Mouse (Mus musculus) kidney, adult 2 months (tissue): ENCODE measurements around the gene Gm5426. TPM values are rescaled to one million over a fixed set of nuclear protein-coding genes. Genes with fewer than 3 reads are reported as not detected.
"Not testable (repeated sequence)": the region's sequence is repeated elsewhere in the genome, so short reads cannot be mapped to it uniquely, and the experiment has no call there.

Source experiments
- DNase-seq: peaks from one replicate; pipeline ENCODE4 v3.0.0; 2021
- H3K27ac ChIP-seq: fragments of 200-500 bp; 2 replicates; pipeline ENCODE4 v1.5.1; 2012; ENCODE audit warnings: low read depth, low read length, control low read depth, inconsistent platforms; ENCODE audit not compliant: insufficient read depth
- H3K27me3 ChIP-seq: fragments of 200-500 bp; replicated peaks from 2 replicates; pipeline ENCODE4 v1.6.1; 2012; ENCODE audit warnings: mild to moderate bottlenecking, moderate library complexity, low read length, inconsistent platforms; ENCODE audit not compliant: control insufficient read depth, insufficient read depth
- H3K36me3 ChIP-seq: fragments of 200-500 bp; 2 replicates; pipeline ENCODE4 v1.6.1; 2012; ENCODE audit warnings: mild to moderate bottlenecking, moderate library complexity, low read length, inconsistent platforms; ENCODE audit not compliant: control insufficient read depth, insufficient read depth
- H3K4me1 ChIP-seq: fragments of 200-500 bp; 2 replicates; pipeline ENCODE4 v1.6.1; 2011; ENCODE audit warnings: low read length; ENCODE audit not compliant: control insufficient read depth, insufficient read depth
- H3K4me3 ChIP-seq: fragments of 200-500 bp; 2 replicates; pipeline ENCODE4 v1.5.1; 2011; ENCODE audit warnings: mild to moderate bottlenecking, low read depth, low read length, control low read depth; ENCODE audit not compliant: insufficient read depth
- CTCF ChIP-seq: fragments of 200-500 bp; conservative IDR thresholded peaks from 2 replicates; pipeline ENCODE4 v1.5.1; 2011; ENCODE audit warnings: low read depth, mild to moderate bottlenecking, control low read depth, low read length, moderate library complexity, mixed read lengths; ENCODE audit not compliant: insufficient read depth, insufficient read length
- POLR2A ChIP-seq: fragments of 200-500 bp; IDR thresholded peaks from one replicate; pipeline ENCODE4 v1.6.1; 2011; ENCODE audit warnings: low read depth, low read length, control low read depth
- WGBS: fragments of 180-500 bp; shearing (Covaris S2); methylation state at CpG from one replicate; pipeline ENCODE4 v1.1.7; 2018; 5-methylcytosine and 5-hydroxymethylcytosine counted together
- polyA plus RNA-seq: library from polyadenylated mRNA; depleted of rRNA; stranded (reverse); fragments of >200 nt; gene quantifications from 2 replicates; pipeline ENCODE4 v1.2.3, GENCODE M21; 2012; rRNA removed

Gene Gm5426
- not detected in 2 replicates for polyA plus RNA-seq

DNA sequence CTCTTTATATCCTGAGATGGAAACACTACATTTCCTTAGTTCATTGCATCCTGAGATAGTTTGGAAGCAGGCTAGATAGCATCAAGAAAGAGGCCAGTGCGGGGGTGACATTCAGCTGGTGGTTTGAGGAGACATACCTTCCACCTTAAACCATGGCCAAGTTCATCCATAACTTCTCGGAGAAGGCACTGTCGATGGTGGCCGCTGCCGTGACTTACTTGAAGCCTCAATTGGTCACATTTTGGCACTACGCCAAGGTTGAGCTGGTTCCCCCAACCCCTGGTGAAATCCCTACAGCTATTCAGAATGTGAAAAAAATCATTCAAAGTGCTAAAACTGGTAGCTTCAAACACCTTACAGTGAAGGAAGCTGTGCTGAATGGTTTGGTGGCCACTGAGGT lies at the start of gene Gm5426:
Gene Gm5426 (plus strand): TSS at position 153 of the 400 bp plus-strand sequence.
- H3K36me3 ChIP-seq, H3K27me3 ChIP-seq, DNase-seq, H3K27ac ChIP-seq, H3K4me3 ChIP-seq, H3K4me1 ChIP-seq: not testable (repeated sequence)
- 91% methylated on average over 6 of the region's 6 CpGs for WGBS

DNA sequence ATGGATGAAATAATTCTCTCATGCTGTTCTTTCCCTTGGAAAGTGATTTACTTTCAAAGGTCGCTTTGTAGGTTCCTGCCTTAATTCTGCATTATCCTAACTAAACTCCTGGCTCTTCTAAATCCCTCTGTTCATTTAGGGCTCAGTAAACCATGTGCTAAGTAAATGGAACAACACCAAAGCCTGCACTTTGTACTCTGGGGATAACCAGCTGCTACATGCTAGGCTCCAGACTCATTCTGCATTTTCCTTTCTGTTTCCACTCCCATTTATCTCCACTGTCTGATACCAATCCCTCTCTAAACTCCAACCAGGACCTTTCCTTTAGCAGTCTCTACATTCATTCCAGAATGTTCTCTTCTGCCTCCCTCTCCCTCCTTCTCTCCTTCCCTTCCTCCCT lies 46.7 kb upstream of the Gm5426 start:
- no peaks in the 10 kb centered on the region for H3K36me3 ChIP-seq
- TF ChIP-seq POLR2A (no peak), CTCF (no peak)

DNA sequence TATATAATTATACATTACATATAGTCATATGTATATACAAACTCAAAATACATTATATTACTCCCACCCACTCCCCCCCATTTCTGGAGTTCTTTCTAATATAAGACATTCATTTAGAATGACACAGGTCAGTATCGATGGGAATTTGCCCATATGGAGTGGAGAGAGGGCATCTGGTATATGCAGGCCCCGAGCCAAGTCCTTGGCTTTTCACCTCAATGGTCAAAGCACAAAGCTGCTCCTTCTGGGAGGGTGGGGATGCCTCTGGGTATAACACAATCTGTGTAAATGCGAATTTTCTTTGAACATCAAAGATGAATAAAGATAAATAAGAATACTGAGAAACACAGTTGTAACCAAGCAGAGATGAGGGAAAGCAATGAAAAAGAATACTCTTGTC lies 46.0 kb upstream of the Gm5426 start:
- no peak overlapping the region for H3K27ac ChIP-seq
- WGBS = 90% methylated on average over 3 of the region's 3 CpGs
- no peak for DNase-seq
- TF ChIP-seq POLR2A (no peak), CTCF (no peak)
- no peaks in the 10 kb centered on the region for H3K27me3 ChIP-seq
- H3K4me3 ChIP-seq = no peak overlapping the region
- no peaks in the 10 kb centered on the region for H3K36me3 ChIP-seq
- no peaks in the 10 kb centered on the region for H3K4me1 ChIP-seq

More for the DNA sequence above, 46.7 kb upstream of the Gm5426 start:
- Histone ChIP-seq H3K4me1 (no peaks in the 10 kb centered on the region), H3K27ac (no peak overlapping the region), H3K4me3 (no peak overlapping the region), H3K27me3 (no peaks in the 10 kb centered on the region)
- 75% methylated on average over 1 of the region's 1 CpGs for WGBS
- DNase-seq = no peak

DNA sequence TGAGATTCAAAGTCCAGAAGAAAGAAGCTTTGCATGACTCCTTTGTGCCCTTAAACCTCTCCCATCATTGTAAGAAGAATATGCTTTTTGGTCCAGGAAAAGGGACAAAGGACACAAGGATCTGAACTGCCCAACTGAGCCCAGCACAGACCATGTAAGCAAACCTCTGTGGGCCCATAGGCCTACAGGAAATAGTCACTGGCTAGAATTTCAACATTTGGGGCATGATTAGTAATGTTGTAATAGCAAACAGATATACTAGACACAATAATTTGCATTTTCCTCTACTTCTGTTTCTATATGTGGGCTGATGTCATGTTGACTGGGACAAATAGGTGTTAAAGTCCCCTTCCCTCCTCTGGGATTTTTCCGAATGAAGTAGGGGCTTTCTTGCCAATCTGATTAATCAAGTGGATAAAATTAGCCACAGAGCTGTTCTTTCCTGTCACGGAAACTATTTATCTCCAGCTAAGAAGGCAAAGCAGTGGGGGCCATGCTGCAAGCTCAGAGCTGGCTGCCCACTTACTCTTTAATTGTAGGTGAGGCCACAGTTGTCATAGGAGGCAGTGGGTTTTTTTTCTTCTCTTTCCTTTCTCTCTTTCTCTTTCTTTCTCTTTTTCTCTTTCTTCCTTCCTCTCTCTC lies 42.4 kb upstream of the Gm5426 start:
- TF ChIP-seq CTCF (no peak), POLR2A (no peak)
- no peak overlapping the region for H3K27ac ChIP-seq
- 43% methylated on average over 2 of the region's 2 CpGs for WGBS
- no peaks in the 10 kb centered on the region for H3K4me1 ChIP-seq
- H3K36me3 ChIP-seq = no peaks in the 10 kb centered on the region
- no peak for DNase-seq
- H3K27me3 ChIP-seq = no peaks in the 10 kb centered on the region
- no peak overlapping the region for H3K4me3 ChIP-seq

DNA sequence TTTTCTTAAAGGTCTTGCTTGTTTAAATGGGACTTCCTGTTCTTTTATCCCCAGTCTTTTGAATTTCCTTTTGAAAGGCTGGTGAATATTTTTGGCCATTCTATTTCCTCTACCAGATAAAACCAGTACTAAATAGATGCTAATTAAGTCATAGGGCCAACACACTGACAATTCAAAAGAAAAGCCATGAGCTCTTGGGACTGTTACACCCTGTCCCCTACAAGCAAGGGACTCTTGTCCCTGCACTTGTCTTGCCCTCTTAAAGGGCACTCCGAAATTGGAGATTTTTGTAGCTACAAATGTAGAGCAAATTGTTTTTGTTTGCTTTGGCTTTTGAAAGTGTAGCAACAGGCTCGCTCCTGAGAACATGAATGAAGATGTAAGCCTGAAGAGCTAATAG lies 41.8 kb upstream of the Gm5426 start:
- no peaks in the 10 kb centered on the region for H3K4me1 ChIP-seq
- no peak overlapping the region for H3K4me3 ChIP-seq
- H3K36me3 ChIP-seq = no peaks in the 10 kb centered on the region
- no peaks in the 10 kb centered on the region for H3K27me3 ChIP-seq
- H3K27ac ChIP-seq = no peak overlapping the region
- TF ChIP-seq CTCF = no peak
- TF ChIP-seq POLR2A = no peak
- DNase-seq = no peak
- 71% methylated on average over 2 of the region's 2 CpGs for whole genome bisulfite sequencing

DNA sequence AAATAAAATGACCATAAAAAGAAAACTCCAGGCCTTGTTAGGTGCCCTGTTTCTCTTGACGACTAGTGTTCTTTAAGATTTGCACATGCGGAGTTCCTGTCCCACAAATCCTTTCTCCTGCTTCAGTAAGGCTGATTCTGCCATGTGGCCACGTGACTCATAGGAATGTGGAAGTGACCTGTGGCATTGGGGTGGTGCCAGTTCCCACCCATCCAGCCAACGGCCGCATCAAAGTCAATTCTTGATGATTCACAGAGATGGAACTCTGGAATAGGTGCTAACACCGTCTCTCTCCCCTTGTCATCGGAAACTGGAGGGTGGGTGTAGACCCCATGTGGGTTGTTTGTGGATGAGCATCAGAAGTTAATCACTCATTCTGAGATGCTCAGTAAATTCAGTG lies 39.7 kb upstream of the Gm5426 start:
- TF ChIP-seq CTCF (no peak), POLR2A (no peak)
- H3K4me3 ChIP-seq = no peak overlapping the region
- no peaks in the 10 kb centered on the region for H3K36me3 ChIP-seq
- no peaks in the 10 kb centered on the region for H3K4me1 ChIP-seq
- no peak for DNase-seq
- no peak overlapping the region for H3K27ac ChIP-seq
- 80% methylated on average over 7 of the region's 7 CpGs for whole genome bisulfite sequencing
- no peaks in the 10 kb centered on the region for H3K27me3 ChIP-seq

DNA sequence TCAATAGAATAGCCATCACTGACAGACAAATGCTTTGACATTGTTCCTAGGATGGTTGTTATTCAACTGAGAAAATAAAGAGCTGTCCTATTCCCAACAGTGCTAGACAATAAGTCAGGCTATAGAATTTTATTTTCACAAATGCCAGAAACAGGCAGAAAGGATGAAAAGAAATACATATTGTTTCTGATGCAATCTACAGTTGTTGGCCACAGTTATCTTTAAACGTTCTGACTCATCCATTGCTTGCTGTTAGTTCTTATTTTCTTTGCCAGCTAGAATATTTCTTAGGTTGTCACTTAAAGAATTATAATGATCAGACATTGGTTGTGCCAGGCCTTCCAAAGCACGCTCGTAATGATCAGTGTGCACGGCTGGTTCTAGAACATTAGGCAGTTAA lies 35.4 kb upstream of the Gm5426 start:
- Histone ChIP-seq H3K27me3 (no peaks in the 10 kb centered on the region), H3K36me3 (no peaks in the 10 kb centered on the region), H3K4me3 (no peak overlapping the region), H3K4me1 (no peaks in the 10 kb centered on the region), H3K27ac (no peak overlapping the region)
- no peak for DNase-seq
- no peak for TF ChIP-seq POLR2A
- no peak for TF ChIP-seq CTCF
- WGBS = 48% methylated on average over 4 of the region's 4 CpGs
